Mouse (Mus musculus): ENCODE measurements at regions not wholly inside any gene's neighbourhood (a gene's known extent, or its start where the extent isn't known, plus 50 kb on each side); places are given as distances from the start of the nearest gene placed in this dataset.

DNA sequence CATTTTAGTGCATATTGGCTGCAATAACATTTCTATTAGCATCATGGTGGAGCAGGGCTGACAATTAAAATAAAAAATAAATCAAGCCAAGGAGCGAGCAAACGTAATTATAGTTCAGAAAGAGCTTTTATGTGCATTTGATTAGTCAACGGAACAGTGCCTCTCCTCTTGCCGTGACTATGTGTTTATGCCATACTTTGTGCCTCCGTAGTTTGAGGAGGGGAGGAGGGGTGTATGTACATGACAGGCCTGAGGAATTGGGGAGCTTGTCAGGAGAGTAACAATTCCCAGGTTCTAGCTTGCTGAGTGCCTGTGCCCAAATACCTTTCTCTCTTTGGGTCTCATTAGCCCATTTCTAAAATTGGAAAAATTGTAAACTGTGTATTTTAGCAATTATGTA lies 111.1 kb upstream of the Irx6 start:
- no peaks in the 10 kb centered on the region for H3K36me3 ChIP-seq (ENCODE audit: insufficient read depth)
- H3K27me3 ChIP-seq (ENCODE audit: insufficient read depth, low read length): no peaks in the 10 kb centered on the region
- 64% methylated on average over 5 of the region's 5 CpGs for WGBS
- H3K4me2 ChIP-seq: no peak overlapping the region
- H3K4me3 ChIP-seq (ENCODE audit: low read depth, low read length): no peak overlapping the region
- H3K9me3 ChIP-seq (ENCODE audit: low read depth, low read length): no peaks in the 10 kb centered on the region
- no peak overlapping the region for H3K27ac ChIP-seq (ENCODE audit: low read depth)
- H3K9ac ChIP-seq: no peak overlapping the region
- ATAC-seq (ENCODE audit: insufficient read depth): no peak
- no peak for DNase-seq
- no peaks in the 10 kb centered on the region for H3K4me1 ChIP-seq (ENCODE audit: insufficient read depth)
- TF ChIP-seq CTCF (IDR thresholded peaks at IDR 0.05; ENCODE audit: low read depth): no peak

DNA sequence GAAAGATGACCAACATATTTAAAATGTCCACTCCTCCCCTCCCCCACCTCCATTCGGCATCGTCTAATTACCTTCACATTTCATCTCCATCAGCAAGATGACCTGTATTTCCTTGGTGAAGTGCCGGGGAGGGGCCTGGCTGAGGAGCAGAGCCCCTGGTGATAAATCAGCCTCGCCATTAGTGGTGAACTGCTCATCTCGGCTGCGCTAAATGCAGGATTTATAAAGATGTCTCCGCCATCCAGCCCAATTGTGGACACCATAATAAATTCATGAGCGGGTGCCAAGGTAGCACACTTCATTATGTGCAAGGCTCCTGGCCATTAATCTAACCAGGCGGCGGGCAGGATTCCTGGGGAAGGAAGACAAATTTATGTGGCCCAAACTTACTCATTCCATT lies 104.4 kb upstream of the Irx6 start:
- Histone ChIP-seq H3K4me3 (ENCODE audit: low read depth, low read length) (no peak overlapping the region), H3K4me2 (no peak overlapping the region), H3K27me3 (ENCODE audit: insufficient read depth, low read length) (no peaks in the 10 kb centered on the region), H3K9ac (no peak overlapping the region), H3K36me3 (ENCODE audit: insufficient read depth) (no peaks in the 10 kb centered on the region), H3K27ac (ENCODE audit: low read depth) (no peak overlapping the region), H3K9me3 (ENCODE audit: low read depth, low read length) (no peaks in the 10 kb centered on the region), H3K4me1 (ENCODE audit: insufficient read depth) (no peaks in the 10 kb centered on the region)
- TF ChIP-seq CTCF (IDR thresholded peaks at IDR 0.05; ENCODE audit: low read depth): no peak
- DNase-seq (no peak), ATAC-seq (ENCODE audit: insufficient read depth) (no peak)
- 60% methylated on average over 10 of the region's 10 CpGs for WGBS

DNA sequence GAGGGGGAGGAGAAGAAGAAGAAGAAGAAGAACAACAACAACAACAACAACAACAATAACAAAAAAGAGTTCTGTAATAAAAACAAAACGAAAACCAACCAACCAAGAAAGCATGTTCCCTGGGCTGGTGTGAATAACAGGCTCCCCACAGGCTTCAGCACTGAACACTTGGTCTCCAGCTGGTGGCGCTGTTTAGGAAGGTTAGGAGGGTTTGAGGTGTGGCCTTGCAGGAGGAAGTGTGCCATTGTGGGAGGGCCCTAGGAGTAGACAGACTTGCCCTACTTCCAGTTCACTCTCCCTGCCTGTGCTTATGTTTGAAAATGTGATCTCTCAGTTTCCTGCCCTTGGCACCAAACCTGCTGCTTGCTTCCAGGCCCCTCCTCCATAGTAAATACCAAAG lies 94.6 kb upstream of the Irx6 start:
- no peak overlapping the region for H3K9ac ChIP-seq
- peak; percentile 6 for DNase-seq

DNA sequence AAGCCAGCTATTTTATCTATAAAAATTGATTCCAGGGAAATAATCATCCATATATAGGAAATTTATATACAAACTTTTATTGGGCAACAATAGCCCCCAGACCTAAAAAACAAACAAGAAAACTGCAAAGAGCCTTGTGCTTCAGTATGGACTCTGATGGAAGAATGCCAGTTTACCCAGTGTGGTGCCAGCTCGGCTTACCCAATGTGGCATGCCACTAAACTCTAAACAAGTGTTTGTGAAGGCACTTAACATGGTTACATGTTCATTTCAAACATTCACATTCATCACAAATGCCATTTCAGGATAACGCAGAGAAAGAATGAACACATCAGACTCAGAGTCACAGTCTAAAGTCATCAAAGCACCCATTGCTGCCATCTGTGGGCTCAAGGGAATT lies 93.0 kb upstream of the Irx6 start:
- Histone ChIP-seq H3K9ac (no peak overlapping the region), H3K4me1 (ENCODE audit: insufficient read depth) (no peaks in the 10 kb centered on the region), H3K4me3 (ENCODE audit: low read depth, low read length) (no peak overlapping the region), H3K27ac (ENCODE audit: low read depth) (no peak overlapping the region), H3K36me3 (ENCODE audit: insufficient read depth) (no peaks in the 10 kb centered on the region), H3K9me3 (ENCODE audit: low read depth, low read length) (no peaks in the 10 kb centered on the region), H3K4me2 (no peak overlapping the region), H3K27me3 (ENCODE audit: insufficient read depth, low read length) (no peaks in the 10 kb centered on the region)
- WGBS: 67% methylated on average over 2 of the region's 2 CpGs
- no peak for DNase-seq
- ATAC-seq (ENCODE audit: insufficient read depth): no peak
- no peak for TF ChIP-seq CTCF (IDR thresholded peaks at IDR 0.05; ENCODE audit: low read depth)

More for the DNA sequence above, 94.6 kb upstream of the Irx6 start:
- Histone ChIP-seq H3K27ac (ENCODE audit: low read depth) (no peak overlapping the region), H3K4me1 (ENCODE audit: insufficient read depth) (no peaks in the 10 kb centered on the region), H3K27me3 (ENCODE audit: insufficient read depth, low read length) (no peaks in the 10 kb centered on the region), H3K9me3 (ENCODE audit: low read depth, low read length) (no peaks in the 10 kb centered on the region), H3K4me2 (no peak overlapping the region), H3K4me3 (ENCODE audit: low read depth, low read length) (no peak overlapping the region), H3K36me3 (ENCODE audit: insufficient read depth) (no peaks in the 10 kb centered on the region)
- no peak for ATAC-seq (ENCODE audit: insufficient read depth)
- TF ChIP-seq CTCF (IDR thresholded peaks at IDR 0.05; ENCODE audit: low read depth): 0 out of 2 replicates have a peak, but pooled peaks have one; percentile 9
- 57% methylated on average over 2 of the region's 2 CpGs for WGBS

DNA sequence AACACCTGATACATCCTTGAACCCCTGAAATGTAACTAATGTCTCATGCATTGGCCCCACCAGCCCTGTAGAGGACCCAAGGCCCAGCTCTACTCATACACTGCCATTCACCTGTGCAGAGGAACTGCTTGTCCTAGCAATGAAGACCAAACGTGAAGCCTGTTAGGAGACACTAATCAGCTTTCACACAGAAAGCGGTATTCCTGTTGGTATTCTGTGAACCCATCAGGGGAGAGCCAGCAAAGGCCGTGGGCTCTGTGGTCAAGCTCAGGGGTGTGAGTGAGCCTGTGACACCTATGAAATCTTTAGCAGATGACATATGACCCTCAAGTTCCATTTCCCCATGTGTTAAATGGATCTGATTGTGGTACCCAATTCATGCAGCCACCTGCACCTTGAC lies 73.3 kb upstream of the Irx6 start:
- no peaks in the 10 kb centered on the region for H3K9me3 ChIP-seq (ENCODE audit: low read depth, low read length)
- ATAC-seq (ENCODE audit: insufficient read depth) (no peak), DNase-seq (no peak)
- H3K4me2 ChIP-seq: no peak overlapping the region
- H3K27ac ChIP-seq (ENCODE audit: low read depth): no peak overlapping the region
- H3K27me3 ChIP-seq (ENCODE audit: insufficient read depth, low read length): no peaks in the 10 kb centered on the region
- 83% methylated on average over 3 of the region's 3 CpGs for WGBS
- no peak overlapping the region for H3K4me3 ChIP-seq (ENCODE audit: low read depth, low read length)
- H3K36me3 ChIP-seq (ENCODE audit: insufficient read depth): no peaks in the 10 kb centered on the region
- H3K9ac ChIP-seq: no peak overlapping the region
- H3K4me1 ChIP-seq (ENCODE audit: insufficient read depth): no peaks in the 10 kb centered on the region
- TF ChIP-seq CTCF (IDR thresholded peaks at IDR 0.05; ENCODE audit: low read depth): no peak

DNA sequence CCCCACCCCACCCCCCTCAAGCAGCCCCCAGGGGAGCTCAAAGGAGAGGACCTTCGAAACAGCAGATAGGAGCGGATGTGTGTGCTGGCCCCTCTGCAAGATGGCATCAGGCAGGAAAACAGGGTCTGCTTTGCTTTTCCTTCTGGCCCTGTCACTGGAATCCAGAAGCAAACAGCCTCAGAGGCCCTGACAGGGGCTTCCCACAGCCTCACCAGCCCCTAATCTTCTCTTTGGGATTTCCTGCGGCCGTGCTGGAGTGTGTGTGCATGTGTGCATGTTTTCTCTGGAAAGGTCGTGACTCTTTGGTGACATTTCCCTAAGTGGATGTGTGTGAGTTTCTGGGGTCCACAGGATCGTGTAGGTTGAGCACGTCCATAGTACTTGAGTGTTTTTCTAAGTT lies 71.1 kb upstream of the Irx6 start:
- ATAC-seq (ENCODE audit: insufficient read depth) (no peak), DNase-seq (no peak)
- Histone ChIP-seq H3K4me1 (ENCODE audit: insufficient read depth) (no peaks in the 10 kb centered on the region), H3K36me3 (ENCODE audit: insufficient read depth) (no peaks in the 10 kb centered on the region), H3K27me3 (ENCODE audit: insufficient read depth, low read length) (no peaks in the 10 kb centered on the region), H3K4me3 (ENCODE audit: low read depth, low read length) (no peak overlapping the region), H3K9me3 (ENCODE audit: low read depth, low read length) (no peaks in the 10 kb centered on the region), H3K27ac (ENCODE audit: low read depth) (no peak overlapping the region), H3K9ac (no peak overlapping the region), H3K4me2 (no peak overlapping the region)
- no peak for TF ChIP-seq CTCF (IDR thresholded peaks at IDR 0.05; ENCODE audit: low read depth)
- 37% methylated on average over 7 of the region's 7 CpGs for WGBS

DNA sequence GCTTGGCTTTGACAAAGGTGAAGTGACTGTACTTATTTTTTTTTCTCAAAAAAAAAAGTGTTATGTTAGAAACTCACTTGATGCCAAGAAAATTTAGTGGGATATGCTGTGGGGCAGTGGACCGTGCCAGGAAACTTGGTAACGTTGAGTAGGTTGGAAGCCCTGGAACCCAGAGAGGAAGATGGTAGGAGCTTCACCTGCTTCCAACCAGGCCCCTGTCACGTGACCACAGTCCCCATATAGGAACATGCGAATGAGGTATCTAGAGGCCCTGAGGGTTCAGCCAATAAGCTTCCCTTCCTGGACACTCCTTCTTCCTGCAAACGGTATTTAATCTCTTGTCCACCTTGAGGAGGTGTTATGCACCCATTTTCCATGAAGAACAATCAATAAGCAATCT lies 68.5 kb upstream of the Irx6 start:
- TF ChIP-seq CTCF (IDR thresholded peaks at IDR 0.05; ENCODE audit: low read depth): no peak
- no peaks in the 10 kb centered on the region for H3K36me3 ChIP-seq (ENCODE audit: insufficient read depth)
- H3K4me2 ChIP-seq: no peak overlapping the region
- no peak for ATAC-seq (ENCODE audit: insufficient read depth)
- no peak for DNase-seq
- H3K4me3 ChIP-seq (ENCODE audit: low read depth, low read length): no peak overlapping the region
- no peak overlapping the region for H3K27ac ChIP-seq (ENCODE audit: low read depth)
- no peak overlapping the region for H3K9ac ChIP-seq
- H3K4me1 ChIP-seq (ENCODE audit: insufficient read depth): no peaks in the 10 kb centered on the region
- H3K27me3 ChIP-seq (ENCODE audit: insufficient read depth, low read length): no peaks in the 10 kb centered on the region
- H3K9me3 ChIP-seq (ENCODE audit: low read depth, low read length): no peaks in the 10 kb centered on the region
- WGBS: 78% methylated on average over 5 of the region's 5 CpGs

DNA sequence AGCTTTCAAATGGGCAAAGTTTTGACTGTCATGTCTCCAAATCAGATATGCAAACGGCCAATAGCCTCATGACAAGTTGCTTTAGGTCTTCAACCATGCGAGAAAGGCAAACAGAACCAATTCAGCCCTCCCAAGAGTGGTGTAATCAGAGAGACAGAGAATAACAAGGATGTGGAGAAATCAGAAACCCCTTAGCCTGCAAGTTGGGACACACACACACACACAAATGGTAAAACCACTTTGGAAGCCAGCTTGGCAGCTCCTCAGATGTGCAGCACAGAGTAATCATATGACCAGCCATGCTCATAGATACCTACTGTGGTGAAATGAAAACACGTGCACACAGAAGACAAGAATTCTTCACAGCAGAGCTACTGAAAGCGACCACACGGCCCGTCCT lies 66.5 kb upstream of the Irx6 start:
- Histone ChIP-seq H3K4me2 (no peak overlapping the region), H3K27me3 (ENCODE audit: insufficient read depth, low read length) (no peaks in the 10 kb centered on the region), H3K27ac (ENCODE audit: low read depth) (no peak overlapping the region), H3K36me3 (ENCODE audit: insufficient read depth) (no peaks in the 10 kb centered on the region), H3K4me3 (ENCODE audit: low read depth, low read length) (no peak overlapping the region), H3K9ac (no peak overlapping the region), H3K9me3 (ENCODE audit: low read depth, low read length) (no peaks in the 10 kb centered on the region), H3K4me1 (ENCODE audit: insufficient read depth) (no peaks in the 10 kb centered on the region)
- 75% methylated on average over 6 of the region's 6 CpGs for WGBS
- ATAC-seq (ENCODE audit: insufficient read depth): no peak
- DNase-seq: no peak
- no peak for TF ChIP-seq CTCF (IDR thresholded peaks at IDR 0.05; ENCODE audit: low read depth)

Data from lung, embryonic 14.5 days (tissue).